Mouse (Mus musculus) heart, adult 9 months (tissue): ENCODE results near the gene Lsm7.
"Not testable (repeated sequence)": the region's sequence is repeated elsewhere in the genome, so short reads cannot be mapped to it uniquely, and the experiment has no call there.

Experiments used
- DNase-seq, 2 experiments: peaks; one replicate each; pipeline ENCODE4 v3.0.0; 2022; ENCODE audit warnings: low spot score in 2 of 2

The Lsm7 gene

GRCm38 (mm10) chr10:80836949-80837379, 18.0 kb downstream of the Lsm7 start:
- DNase-seq = no peak

GRCm38 (mm10) chr10:80835617-80836016, 19.4 kb downstream of the Lsm7 start:
- DNase-seq = no peak

- DNase-seq = no peak
These were observed 22.2 kb downstream of the Lsm7 start for GRCm38 (mm10) chr10:80832818-80833217.

GRCm38 (mm10) chr10:80831136-80831535, 23.9 kb downstream of the Lsm7 start:
- no peak for DNase-seq

GRCm38 (mm10) chr10:80829359-80830278, 25.4 kb downstream of the Lsm7 start:
- DNase-seq = no peak

- not testable (repeated sequence) for DNase-seq
These were observed 26.4 kb downstream of the Lsm7 start for GRCm38 (mm10) chr10:80828587-80828986.

- no peak for DNase-seq
These were observed 27.1 kb downstream of the Lsm7 start for GRCm38 (mm10) chr10:80827870-80828420.

GRCm38 (mm10) chr10:80827063-80827869, 27.7 kb downstream of the Lsm7 start:
- DNase-seq = no peak

GRCm38 (mm10) chr10:80826151-80827062, 28.6 kb downstream of the Lsm7 start, which contains the start of gene Oaz1:
Gene Oaz1 (plus strand): TSS chr10:80826656.
- peak; percentile 100 for DNase-seq

GRCm38 (mm10) chr10:80824827-80825226, 30.2 kb downstream of the Lsm7 start:
- DNase-seq = no peak

- DNase-seq = no peak
These were observed 31.0 kb downstream of the Lsm7 start for GRCm38 (mm10) chr10:80823847-80824643.

GRCm38 (mm10) chr10:80823316-80823715, 31.7 kb downstream of the Lsm7 start:
- no peak for DNase-seq

GRCm38 (mm10) chr10:80822528-80822927, 32.5 kb downstream of the Lsm7 start:
- no peak for DNase-seq

- DNase-seq = no peak
These were observed 33.0 kb downstream of the Lsm7 start for GRCm38 (mm10) chr10:80821991-80822390.

GRCm38 (mm10) chr10:80819406-80819805, 35.6 kb downstream of the Lsm7 start:
- no peak for DNase-seq

- DNase-seq = no peak
These were observed 36.3 kb downstream of the Lsm7 start for GRCm38 (mm10) chr10:80818599-80819281.

- DNase-seq = not testable (repeated sequence)
These were observed 37.1 kb downstream of the Lsm7 start for GRCm38 (mm10) chr10:80817955-80818354.

GRCm38 (mm10) chr10:80817164-80817563, 37.8 kb downstream of the Lsm7 start:
- DNase-seq = no peak

GRCm38 (mm10) chr10:80816303-80816702, 38.7 kb downstream of the Lsm7 start:
- DNase-seq = not testable (repeated sequence)

GRCm38 (mm10) chr10:80814800-80815199, 40.2 kb downstream of the Lsm7 start:
- DNase-seq = no peak
